Mouse (Mus musculus) T-helper 1 cell (primary cell): Measurements from ENCODE around the gene Pdgfb.

Source experiments
- in situ Hi-C: fragments of 300-600 bp; cut with MboI, MseI; formaldehyde crosslinking; loops from one replicate; pipeline ENCODE4 v1.15.1; 2025; ENCODE audit warnings: high pct_unique_total_duplicates

The Pdgfb gene

GRCm38 (mm10) chr15:80035341-80035885, 20.6 kb upstream of the Pdgfb start:
- in situ Hi-C loops: no loop called here

DNA sequence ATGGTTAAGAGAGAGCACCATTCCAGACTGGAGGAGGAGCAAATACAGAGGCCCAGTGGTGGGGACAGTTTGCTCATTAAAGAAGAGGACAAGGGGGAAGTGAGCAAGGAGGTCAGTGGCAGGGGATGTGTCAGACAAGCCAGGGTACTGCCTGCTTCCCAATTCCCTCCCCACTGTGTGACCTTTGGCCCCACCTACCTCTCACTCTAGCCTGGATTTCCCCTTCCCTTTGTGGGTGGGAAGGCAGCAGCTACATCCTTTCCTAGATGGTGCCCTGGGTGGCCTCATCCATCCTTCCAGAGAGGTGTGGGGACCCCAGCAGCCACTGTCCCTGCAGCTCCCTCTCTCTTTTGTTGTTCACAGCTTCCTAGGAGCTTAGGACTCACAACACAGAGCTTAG, 20.1 kb upstream of the Pdgfb start:
- in situ Hi-C loops: no loop called here

GRCm38 (mm10) chr15:80034366-80034765, 19.6 kb upstream of the Pdgfb start:
- in situ Hi-C loops: no loop called here

GRCm38 (mm10) chr15:80031133-80031532, 16.4 kb upstream of the Pdgfb start:
- in situ Hi-C loops: no loop called here

DNA sequence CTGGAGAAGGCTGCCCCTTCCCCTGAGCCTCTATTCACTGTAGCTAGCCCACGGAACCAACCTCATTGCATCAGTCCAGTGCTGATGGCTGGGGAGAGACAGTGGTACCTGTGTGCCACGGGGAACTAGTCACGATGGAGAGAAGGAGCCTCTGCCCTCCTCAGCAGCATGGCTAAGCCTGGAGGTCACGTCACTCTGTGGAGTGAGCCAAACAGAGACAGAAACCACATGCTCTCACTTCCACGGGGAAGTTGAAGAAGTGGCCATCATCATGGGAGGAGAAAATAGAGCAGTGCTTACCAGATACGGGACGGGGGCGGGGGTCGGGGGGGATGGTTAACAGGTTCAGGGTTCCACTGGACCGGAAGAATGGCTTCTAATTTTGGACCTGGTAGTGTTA, 15.6 kb upstream of the Pdgfb start:
- in situ Hi-C loops: no loop called here

DNA sequence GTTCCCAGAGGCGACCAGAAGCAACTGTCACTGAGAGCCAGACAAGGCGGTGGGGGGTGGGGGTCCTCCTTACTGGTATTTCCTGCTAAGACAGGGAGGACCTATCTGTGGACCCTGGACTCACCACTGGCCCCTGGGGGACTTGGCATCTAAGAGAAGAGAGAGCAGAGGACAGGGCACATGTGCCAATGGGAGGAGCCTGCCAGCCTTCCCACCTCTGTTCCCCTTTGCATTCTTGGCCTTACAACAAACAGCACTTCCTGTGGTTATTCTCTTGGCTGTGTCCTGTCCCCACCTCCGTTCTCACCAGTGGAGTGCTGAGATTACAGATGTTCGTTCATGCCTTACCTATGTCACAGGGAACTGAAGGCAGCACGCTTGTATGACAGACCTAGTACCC, 14.1 kb upstream of the Pdgfb start:
- in situ Hi-C loops: no loop called here

DNA sequence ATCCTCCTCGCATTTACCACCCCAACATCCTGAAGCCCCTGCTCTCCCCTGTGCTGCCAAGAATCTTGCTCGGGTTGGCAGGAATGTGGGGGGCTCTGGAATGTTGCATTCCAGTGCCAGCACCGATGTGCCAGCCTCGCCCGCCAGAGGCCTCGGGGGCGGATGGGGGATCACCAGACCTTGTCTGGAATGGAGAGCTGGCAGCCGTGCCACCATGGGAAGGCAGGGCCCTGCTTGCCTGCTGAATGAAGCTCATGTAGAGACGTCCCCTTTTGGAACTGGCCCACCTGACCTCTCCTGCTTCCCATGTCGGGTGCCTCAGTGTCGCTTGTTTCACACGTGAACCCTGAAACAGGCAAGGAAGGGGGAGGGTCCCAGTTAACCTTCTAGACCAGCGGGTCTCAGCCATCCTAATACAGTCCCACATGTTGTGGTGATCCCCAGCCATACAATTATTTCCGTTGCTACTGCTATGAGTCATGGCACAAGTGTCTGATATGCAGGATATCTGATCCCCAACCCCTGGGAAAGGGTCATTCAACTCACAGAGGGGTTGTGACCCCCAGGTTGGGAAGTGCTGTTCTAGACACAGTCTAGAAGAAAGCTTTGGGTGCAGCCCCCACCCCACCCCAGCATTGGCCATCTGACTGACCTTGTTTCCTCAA, 12.0 kb upstream of the Pdgfb start:
- in situ Hi-C loops: no loop called here

- in situ Hi-C loops: no loop called here
Measured at GRCm38 (mm10) chr15:80026061-80026460, 11.3 kb upstream of the Pdgfb start.

GRCm38 (mm10) chr15:80025615-80026014, 10.8 kb upstream of the Pdgfb start:
- in situ Hi-C loops: no loop called here

DNA sequence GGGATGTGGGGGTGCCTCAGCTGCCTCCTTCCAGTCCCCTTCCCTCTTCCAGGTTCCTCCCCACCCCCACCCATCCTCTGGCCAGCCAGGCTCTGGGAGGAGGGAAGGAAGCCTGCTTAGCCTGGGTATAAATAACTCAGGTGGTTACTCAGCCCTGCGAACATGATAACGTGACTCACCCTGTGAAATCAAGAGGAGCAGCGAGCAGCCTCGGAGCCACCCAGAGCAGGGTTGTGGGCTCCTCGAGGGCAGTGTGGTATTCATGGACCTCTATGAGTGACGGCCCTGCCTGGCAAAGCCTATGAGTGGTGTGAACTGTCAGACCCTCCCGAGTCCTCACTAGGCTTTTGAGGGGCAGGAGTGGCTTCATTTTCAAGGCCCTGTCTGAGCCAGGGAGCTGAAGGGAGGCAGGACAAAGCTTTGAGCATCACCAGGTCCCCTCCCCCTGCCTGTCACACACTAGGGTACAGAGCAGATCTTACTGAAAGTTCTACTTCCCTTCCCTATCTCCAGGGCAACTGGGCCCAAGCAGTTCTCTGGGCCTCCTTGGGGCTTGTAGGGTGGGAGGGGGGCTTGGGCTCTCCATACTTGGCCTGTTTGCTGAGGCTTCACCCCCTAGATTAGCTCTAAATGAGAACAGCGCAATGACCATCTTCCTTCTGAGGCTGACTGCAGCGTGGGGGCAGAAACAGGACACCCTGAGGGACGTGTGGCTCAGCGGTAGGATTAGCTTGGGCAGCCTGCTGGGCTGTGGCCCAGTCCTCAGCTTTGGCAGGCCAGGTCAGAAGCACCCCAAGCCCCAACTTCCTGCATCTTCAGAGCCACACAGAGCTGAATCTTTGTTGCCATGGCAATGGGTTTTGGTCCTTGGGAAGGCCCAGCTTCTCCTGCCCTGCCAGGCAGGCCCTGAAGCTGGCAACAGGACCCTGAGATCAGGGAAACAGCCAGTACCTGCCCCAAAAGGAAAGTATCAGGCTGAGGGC, 9.8 kb upstream of the Pdgfb start:
- in situ Hi-C loops: loop anchor here (5.0 kb wide), 1 partner anchor 38 kb away; no protein-coding TSS in a partner anchor

GRCm38 (mm10) chr15:80020516-80020915, 5.7 kb upstream of the Pdgfb start:
- in situ Hi-C loops: loop anchor here (5.0 kb wide), 1 partner anchor 42 kb away; no protein-coding TSS in a partner anchor

DNA sequence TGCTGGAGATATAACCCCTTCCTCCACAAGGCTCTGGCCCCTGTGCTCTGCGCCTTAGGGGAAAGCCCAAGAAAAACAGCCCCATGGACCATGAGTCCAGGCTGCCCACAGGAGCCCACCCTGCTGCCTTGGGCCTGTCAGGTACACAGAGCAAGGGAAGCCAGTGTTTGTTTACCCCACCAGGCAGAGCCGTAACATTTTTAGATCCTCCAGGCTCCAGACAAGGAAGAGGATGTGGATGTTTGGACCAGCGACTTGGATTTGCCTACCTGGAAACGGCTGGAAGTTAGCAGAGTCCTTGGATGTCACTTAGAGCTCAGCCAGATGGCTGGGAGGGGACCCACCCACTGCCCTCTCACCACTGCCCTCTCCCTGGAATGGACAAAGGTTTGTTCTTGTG, 4.8 kb upstream of the Pdgfb start:
- in situ Hi-C loops: loop anchor here (5.0 kb wide), 1 partner anchor 43 kb away; no protein-coding TSS in a partner anchor

DNA sequence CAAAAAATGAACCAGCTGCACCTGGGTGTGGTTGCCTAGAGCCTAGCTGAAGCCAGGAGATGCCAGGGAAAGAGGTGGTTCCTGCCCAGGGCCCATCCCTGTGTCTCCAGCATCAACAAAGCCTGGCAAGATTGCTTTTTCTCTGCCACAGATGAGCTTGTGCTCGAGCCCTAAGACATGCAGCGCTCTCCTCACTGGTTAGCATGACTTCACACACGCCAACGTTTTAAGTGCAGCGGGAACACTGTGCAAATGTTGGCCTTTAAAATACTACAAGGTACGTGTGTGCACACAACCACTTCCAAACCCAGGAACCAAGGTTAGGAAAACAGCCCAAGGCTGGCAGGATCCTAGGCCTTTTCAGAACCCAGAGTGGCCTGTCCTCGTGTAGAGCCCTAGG, 4.4 kb upstream of the Pdgfb start:
- in situ Hi-C loops: no loop called here

- in situ Hi-C loops: no loop called here
Measured at GRCm38 (mm10) chr15:80016563-80017301, 2.0 kb upstream of the Pdgfb start.

GRCm38 (mm10) chr15:80015211-80015952, 605 bp upstream of the Pdgfb start:
- in situ Hi-C loops: no loop called here

DNA sequence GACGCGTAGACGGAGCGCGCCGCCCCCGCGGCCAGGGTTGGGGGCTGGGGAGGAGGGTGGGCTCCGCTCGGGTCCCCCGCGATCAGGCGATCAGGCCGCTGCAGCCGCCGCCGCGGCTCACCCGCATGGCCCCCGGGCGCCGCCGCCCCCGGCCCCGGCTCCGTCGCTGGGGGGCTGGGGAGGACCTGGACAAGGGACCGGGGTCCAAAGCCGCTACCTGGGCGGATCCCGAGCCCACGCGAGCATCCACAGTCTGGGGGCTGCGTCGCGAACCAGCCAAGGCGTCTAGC, 801 bp downstream of the Pdgfb start:
- in situ Hi-C loops: no loop called here

- in situ Hi-C loops: no loop called here
Measured at GRCm38 (mm10) chr15:80013256-80014030, 1.3 kb downstream of the Pdgfb start.

GRCm38 (mm10) chr15:80012527-80013201, 2.1 kb downstream of the Pdgfb start:
- in situ Hi-C loops: no loop called here

- in situ Hi-C loops: no loop called here
Measured at GRCm38 (mm10) chr15:80011778-80012526, 2.8 kb downstream of the Pdgfb start.
